Mouse (Mus musculus) mouse embryonic stem cell (cell line): ENCODE measurements around the gene Slc24a3.

ENCODE experiments used
- in situ Hi-C, 2 experiments: fragments of 300-500 bp; cut with MboI; formaldehyde crosslinking; loops; 1 replicate in 1 of 2; 3 replicates in 1 of 2; pipeline ENCODE4 v1.14.3; 2019 to 2020; ENCODE audit warnings: low sequenced_read_pairs in 2 of 2, low pct_unique_long_range_greater_than_20kb in 1 of 2, mixed read lengths in 1 of 2; ENCODE audit not compliant: unreplicated experiment in 1 of 2

Gene Slc24a3

GRCm38 (mm10) chr2:145555713-145556112 is 388.2 kb downstream of the Slc24a3 start:
- in situ Hi-C loops, result no loop called here

- in situ Hi-C loops, result no loop called here
Observed at GRCm38 (mm10) chr2:145557361-145557931, 389.9 kb downstream of the Slc24a3 start.

- in situ Hi-C loops, result no loop called here
Observed at GRCm38 (mm10) chr2:145562493-145562892, 394.9 kb downstream of the Slc24a3 start.

GRCm38 (mm10) chr2:145564596-145564995 is 397.0 kb downstream of the Slc24a3 start:
- in situ Hi-C loops, result no loop called here

- in situ Hi-C loops, result no loop called here
Observed at GRCm38 (mm10) chr2:145566904-145567303, 399.4 kb downstream of the Slc24a3 start.

GRCm38 (mm10) chr2:145571943-145572342 is 404.4 kb downstream of the Slc24a3 start:
- in situ Hi-C loops, result no loop called here

GRCm38 (mm10) chr2:145574148-145574547 is 406.6 kb downstream of the Slc24a3 start:
- in situ Hi-C loops, result no loop called here

GRCm38 (mm10) chr2:145583103-145583502 is 415.5 kb downstream of the Slc24a3 start:
- in situ Hi-C loops, result no loop called here

GRCm38 (mm10) chr2:145585437-145585836 is 417.9 kb downstream of the Slc24a3 start:
- in situ Hi-C loops, result no loop called here

GRCm38 (mm10) chr2:145588009-145588737 is 420.6 kb downstream of the Slc24a3 start:
- in situ Hi-C loops, result no loop called here

GRCm38 (mm10) chr2:145591881-145592280 is 424.3 kb downstream of the Slc24a3 start:
- in situ Hi-C loops, result no loop called here

- in situ Hi-C loops, result no loop called here
Observed at GRCm38 (mm10) chr2:145593649-145594347, 426.2 kb downstream of the Slc24a3 start.

- in situ Hi-C loops, result no loop called here
Observed at GRCm38 (mm10) chr2:145597866-145598265, 430.3 kb downstream of the Slc24a3 start.

- in situ Hi-C loops, result no loop called here
Observed at GRCm38 (mm10) chr2:145607844-145608243, 440.3 kb downstream of the Slc24a3 start.

GRCm38 (mm10) chr2:145610796-145611705 is 443.5 kb downstream of the Slc24a3 start:
- in situ Hi-C loops, result no loop called here

- in situ Hi-C loops, result no loop called here
Observed at GRCm38 (mm10) chr2:145612937-145613336, 445.4 kb downstream of the Slc24a3 start.

GRCm38 (mm10) chr2:145613705-145614104 is 446.2 kb downstream of the Slc24a3 start:
- in situ Hi-C loops, result no loop called here

- in situ Hi-C loops, result no loop called here
Observed at GRCm38 (mm10) chr2:145619688-145620087, 452.1 kb downstream of the Slc24a3 start.

- in situ Hi-C loops, result no loop called here
Observed at GRCm38 (mm10) chr2:145620709-145621108, 453.2 kb downstream of the Slc24a3 start.
